Mouse (Mus musculus): Measurements from ENCODE around the gene Eef2k. TPM values are rescaled to one million over a fixed set of nuclear protein-coding genes. Genes with fewer than 3 reads are reported as not detected.

Gene Eef2k
- 33.8 and 36.2 TPM in 2 replicates for polyA plus RNA-seq (2012; rRNA removed)

DNA sequence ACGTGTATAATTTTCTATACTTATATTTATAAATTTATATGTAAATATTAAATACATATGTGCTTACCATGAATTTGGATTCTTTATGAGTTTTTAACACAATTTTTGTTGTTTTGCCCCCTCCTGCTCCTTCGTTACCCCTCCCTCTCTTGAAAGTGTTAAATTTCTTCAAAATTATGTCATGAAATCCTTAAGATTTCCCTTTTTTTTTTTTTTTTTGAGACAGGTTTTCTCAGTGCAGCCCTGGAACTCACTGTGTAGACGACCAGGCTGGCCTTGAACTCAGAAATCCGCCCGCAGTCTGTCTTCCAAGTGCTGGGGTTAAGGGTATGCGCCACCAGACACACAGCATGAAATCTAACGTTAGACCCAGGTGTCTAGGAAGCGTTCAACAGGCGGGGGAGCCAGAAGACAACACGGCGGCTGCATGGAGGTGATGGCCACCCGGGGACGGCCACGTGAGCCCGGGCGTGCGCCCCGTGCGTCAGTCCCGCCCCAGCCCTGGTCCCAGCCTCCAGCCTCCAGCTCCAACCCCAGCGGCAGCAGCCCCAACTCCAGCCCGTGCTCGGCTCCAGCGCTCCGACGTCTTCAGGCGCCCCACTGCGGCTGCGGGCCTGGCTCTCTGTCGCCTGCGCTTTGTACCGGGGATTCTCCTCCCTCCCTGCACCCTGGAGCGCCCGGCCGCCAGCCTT lies at the start of gene Eef2k:
Gene Eef2k, plus strand, starts transcription at position 487 of the 692 bp plus-strand sequence.
- Histone ChIP-seq H3K27ac (ENCODE audit: insufficient read depth, low read length) (peak within 1 kb of the TSS; percentile 83), H3K4me1 (ENCODE audit: control insufficient read depth, insufficient read depth, low read length) (peaks cover 5% of the 10 kb centered on the region), H3K4me3 (ENCODE audit: insufficient read depth, low read length) (peak within 1 kb of the TSS; percentile 65)
- TF ChIP-seq POLR2A (IDR thresholded peaks at IDR 0.05; ENCODE audit: extremely low read depth, insufficient read depth, low read length), result peak; percentile 54
- 0 out of 2 replicates have a peak, but pooled peaks have one; percentile 6 for TF ChIP-seq CTCF (IDR thresholded peaks at IDR 0.05; ENCODE audit: extremely low read depth, insufficient read depth, low read length)

DNA sequence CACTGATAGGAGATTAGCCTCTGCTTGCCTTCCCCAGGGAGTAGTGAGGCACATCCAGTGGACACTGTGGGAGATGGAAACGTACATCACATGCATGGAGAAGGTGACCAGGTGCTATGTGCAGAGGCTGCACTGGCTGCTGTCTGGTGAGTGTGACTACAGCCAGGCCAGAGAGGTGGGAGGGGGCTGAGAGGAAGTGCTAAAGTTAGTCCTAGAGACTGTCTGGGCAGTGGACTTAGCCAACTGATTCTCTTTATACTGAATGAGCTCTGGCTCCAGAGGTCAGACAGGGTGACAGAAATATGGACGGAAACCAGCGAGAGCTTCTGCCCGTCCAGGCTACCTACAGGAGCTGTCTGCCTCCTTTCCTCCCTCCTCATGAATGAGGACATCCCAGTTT lies 47.1 kb upstream of the Eef2k start:
- Histone ChIP-seq H3K4me3 (ENCODE audit: insufficient read depth, low read length) (no peak overlapping the region), H3K4me1 (ENCODE audit: control insufficient read depth, insufficient read depth, low read length) (no peaks in the 10 kb centered on the region), H3K27ac (ENCODE audit: insufficient read depth, low read length) (no peak overlapping the region)
- TF ChIP-seq CTCF (IDR thresholded peaks at IDR 0.05; ENCODE audit: extremely low read depth, insufficient read depth, low read length), result no peak
- no peak for TF ChIP-seq POLR2A (IDR thresholded peaks at IDR 0.05; ENCODE audit: extremely low read depth, insufficient read depth, low read length)

DNA sequence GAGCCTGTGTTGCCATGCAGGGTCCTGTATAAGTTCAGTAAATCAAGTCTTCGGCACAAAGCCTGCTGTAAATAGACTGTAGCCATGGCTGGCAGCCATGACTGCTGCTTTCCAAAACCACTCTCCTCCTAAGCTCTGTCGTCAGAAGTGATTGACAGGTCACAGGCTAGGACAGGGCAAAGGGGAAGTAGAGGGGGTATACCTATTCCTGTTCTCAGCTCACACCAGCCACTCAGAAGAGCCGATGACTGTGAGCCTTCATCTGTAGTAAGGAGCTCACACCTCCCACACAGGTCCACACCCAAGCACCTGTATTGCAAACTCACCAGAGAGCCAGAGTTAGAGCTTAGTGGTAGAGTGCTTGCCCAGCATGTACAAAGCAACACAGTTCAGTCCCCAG lies 46.3 kb upstream of the Eef2k start:
- Histone ChIP-seq H3K4me3 (ENCODE audit: insufficient read depth, low read length) (no peak overlapping the region), H3K4me1 (ENCODE audit: control insufficient read depth, insufficient read depth, low read length) (no peaks in the 10 kb centered on the region), H3K27ac (ENCODE audit: insufficient read depth, low read length) (no peak overlapping the region)
- TF ChIP-seq POLR2A (IDR thresholded peaks at IDR 0.05; ENCODE audit: extremely low read depth, insufficient read depth, low read length), result no peak
- no peak for TF ChIP-seq CTCF (IDR thresholded peaks at IDR 0.05; ENCODE audit: extremely low read depth, insufficient read depth, low read length)

DNA sequence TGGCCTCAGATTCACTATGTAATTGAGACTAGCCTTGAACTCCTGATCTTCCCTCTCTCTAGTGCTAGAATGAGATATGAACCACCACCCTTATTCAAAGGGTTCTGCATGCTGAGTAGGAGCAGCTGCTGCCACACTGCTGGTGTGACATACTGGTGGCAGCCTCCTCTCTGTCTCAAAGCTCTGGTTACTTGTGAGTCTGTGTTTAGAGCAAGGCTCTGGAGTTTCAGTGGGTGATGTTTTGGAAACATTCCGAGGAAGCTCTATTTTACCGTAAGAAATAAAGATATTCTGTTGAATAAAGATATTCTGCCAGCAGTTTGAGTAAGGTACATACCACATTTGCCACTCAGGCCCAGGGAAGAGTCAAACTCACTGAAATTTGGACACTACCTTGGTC lies 39.4 kb upstream of the Eef2k start:
- Histone ChIP-seq H3K4me1 (ENCODE audit: control insufficient read depth, insufficient read depth, low read length) (no peaks in the 10 kb centered on the region), H3K27ac (ENCODE audit: insufficient read depth, low read length) (no peak overlapping the region), H3K4me3 (ENCODE audit: insufficient read depth, low read length) (no peak overlapping the region)
- TF ChIP-seq POLR2A (IDR thresholded peaks at IDR 0.05; ENCODE audit: extremely low read depth, insufficient read depth, low read length) (no peak), CTCF (IDR thresholded peaks at IDR 0.05; ENCODE audit: extremely low read depth, insufficient read depth, low read length) (no peak)

DNA sequence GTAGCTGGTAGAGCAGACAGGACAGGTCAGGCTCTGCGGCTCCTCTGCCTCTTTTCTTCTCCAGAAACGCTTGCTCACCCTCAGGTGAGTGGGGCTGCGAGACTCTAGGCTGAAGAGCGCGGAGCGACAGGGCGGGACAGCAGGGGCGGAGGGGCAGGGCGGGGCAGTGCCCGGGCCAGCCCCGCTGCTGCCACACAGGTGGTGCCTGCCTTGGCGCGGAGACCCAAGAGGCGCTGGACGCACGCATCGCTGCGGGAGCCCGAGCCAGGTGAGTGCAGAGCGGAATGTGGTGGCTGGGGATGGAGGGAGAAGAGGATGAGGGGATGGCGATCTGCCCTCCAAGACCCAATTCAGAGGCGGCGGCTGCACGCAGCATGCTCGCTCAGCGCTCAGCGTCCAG lies 32.9 kb upstream of the Eef2k start:
- Histone ChIP-seq H3K4me3 (ENCODE audit: insufficient read depth, low read length) (no peak overlapping the region), H3K27ac (ENCODE audit: insufficient read depth, low read length) (no peak overlapping the region), H3K4me1 (ENCODE audit: control insufficient read depth, insufficient read depth, low read length) (no peaks in the 10 kb centered on the region)
- TF ChIP-seq CTCF (IDR thresholded peaks at IDR 0.05; ENCODE audit: extremely low read depth, insufficient read depth, low read length) (no peak), POLR2A (IDR thresholded peaks at IDR 0.05; ENCODE audit: extremely low read depth, insufficient read depth, low read length) (no peak)

DNA sequence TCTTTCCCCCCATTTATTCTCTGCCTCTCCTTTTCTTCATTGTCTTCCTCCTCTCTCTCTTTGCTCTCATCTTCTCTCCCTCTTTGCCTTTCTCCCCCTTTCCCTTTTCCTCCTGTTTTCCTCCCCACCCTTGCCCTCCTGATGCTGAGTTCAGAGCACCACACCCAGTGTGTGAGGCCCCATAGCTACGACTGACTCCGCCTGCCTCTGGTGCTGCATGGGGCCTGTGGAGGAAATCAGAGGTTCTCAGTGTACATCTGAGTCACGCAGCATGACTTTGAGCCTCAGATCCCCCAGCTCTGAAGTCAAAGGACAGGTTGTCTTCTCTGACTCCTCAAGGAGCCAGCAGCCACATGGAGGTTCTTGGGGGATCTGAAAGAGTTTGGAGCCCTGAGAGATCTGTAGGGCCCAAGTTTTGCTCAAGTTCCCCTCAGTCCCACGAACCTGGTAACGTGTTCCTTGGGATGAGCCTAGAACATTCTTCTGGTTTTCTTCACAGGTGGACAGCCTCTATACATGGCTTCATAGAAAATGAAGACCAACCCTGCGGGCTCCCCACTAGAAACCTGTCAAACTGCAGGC lies 30.7 kb upstream of the Eef2k start, which contains the start of gene Gm5737:
Gene Gm5737, plus strand, starts transcription at position 532 of the 582 bp plus-strand sequence.
- H3K4me1 ChIP-seq (ENCODE audit: control insufficient read depth, insufficient read depth, low read length), result no peaks in the 10 kb centered on the region

DNA sequence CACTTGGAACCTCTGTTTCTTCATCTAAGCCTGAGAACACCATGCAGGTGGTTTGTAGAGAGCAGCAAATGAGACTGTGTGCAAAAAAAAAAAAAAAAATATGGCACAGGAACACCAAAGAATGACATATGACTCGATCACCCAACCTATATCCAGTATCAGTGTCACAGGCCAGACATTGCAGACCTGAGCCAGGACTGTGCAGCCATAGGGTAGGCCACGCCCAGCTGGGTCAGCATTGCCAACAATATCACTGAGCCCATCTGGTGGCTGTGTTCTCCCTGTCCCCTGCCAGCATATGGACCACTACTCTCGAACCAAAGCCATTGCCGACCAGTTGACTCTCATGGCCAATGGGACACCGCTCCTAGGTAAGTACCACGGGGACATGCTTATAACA lies 25.1 kb upstream of the Eef2k start:
- no peak for TF ChIP-seq POLR2A (IDR thresholded peaks at IDR 0.05; ENCODE audit: extremely low read depth, insufficient read depth, low read length)
- TF ChIP-seq CTCF (IDR thresholded peaks at IDR 0.05; ENCODE audit: extremely low read depth, insufficient read depth, low read length), result no peak
- Histone ChIP-seq H3K27ac (ENCODE audit: insufficient read depth, low read length) (no peak overlapping the region), H3K4me3 (ENCODE audit: insufficient read depth, low read length) (no peak overlapping the region), H3K4me1 (ENCODE audit: control insufficient read depth, insufficient read depth, low read length) (no peaks in the 10 kb centered on the region)

More for the DNA sequence above, 30.7 kb upstream of the Eef2k start, which contains the start of gene Gm5737:
- H3K4me3 ChIP-seq (ENCODE audit: insufficient read depth, low read length), result no peak within 1 kb of the TSS
- no peak within 1 kb of the TSS for H3K27ac ChIP-seq (ENCODE audit: insufficient read depth, low read length)
- TF ChIP-seq POLR2A (IDR thresholded peaks at IDR 0.05; ENCODE audit: extremely low read depth, insufficient read depth, low read length), result no peak
- TF ChIP-seq CTCF (IDR thresholded peaks at IDR 0.05; ENCODE audit: extremely low read depth, insufficient read depth, low read length), result no peak

DNA sequence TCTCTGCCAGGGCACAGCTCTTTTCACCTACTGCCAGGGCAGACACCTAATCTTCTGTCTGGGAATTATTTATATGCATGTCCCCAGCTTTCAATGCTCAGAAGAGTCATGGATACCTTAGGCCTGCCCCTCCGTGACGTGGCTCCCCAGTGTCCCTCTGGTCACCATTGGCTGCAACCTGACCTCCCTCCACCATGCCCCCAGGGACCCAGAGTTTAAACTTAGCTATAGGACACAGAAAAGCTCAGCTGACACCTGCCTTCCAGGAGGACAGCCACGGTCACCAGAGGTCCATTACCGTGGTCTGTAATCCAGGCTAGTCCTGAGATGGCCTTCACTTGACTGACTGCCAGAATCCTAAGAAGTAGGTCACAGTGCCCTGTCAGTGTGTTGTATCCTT lies 23.2 kb upstream of the Eef2k start:
- Histone ChIP-seq H3K4me1 (ENCODE audit: control insufficient read depth, insufficient read depth, low read length) (no peaks in the 10 kb centered on the region), H3K4me3 (ENCODE audit: insufficient read depth, low read length) (no peak overlapping the region), H3K27ac (ENCODE audit: insufficient read depth, low read length) (no peak overlapping the region)
- TF ChIP-seq POLR2A (IDR thresholded peaks at IDR 0.05; ENCODE audit: extremely low read depth, insufficient read depth, low read length), result no peak
- TF ChIP-seq CTCF (IDR thresholded peaks at IDR 0.05; ENCODE audit: extremely low read depth, insufficient read depth, low read length), result no peak

DNA sequence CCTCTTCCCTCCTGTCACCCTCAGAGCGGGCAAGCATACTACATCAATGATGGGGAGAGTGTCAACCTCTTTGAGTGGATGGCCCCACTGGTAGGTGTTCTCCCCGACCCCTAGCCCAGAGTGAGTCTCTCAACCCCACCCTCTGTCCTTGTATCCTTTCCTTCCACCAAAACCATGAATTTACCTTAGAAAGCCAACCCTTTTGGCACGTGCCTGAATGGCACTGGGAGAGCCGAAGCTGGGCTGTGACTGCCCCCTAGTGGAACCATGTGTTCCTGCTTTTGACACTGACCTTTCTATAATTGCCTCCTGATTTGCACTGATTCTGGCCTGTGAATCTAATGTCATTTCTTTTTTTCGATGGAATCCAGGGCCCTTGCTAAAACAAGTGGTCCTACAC lies 19.4 kb upstream of the Eef2k start:
- TF ChIP-seq POLR2A (IDR thresholded peaks at IDR 0.05; ENCODE audit: extremely low read depth, insufficient read depth, low read length) (no peak), CTCF (IDR thresholded peaks at IDR 0.05; ENCODE audit: extremely low read depth, insufficient read depth, low read length) (peak; percentile 85)
- Histone ChIP-seq H3K27ac (ENCODE audit: insufficient read depth, low read length) (no peak overlapping the region), H3K4me1 (ENCODE audit: control insufficient read depth, insufficient read depth, low read length) (peaks cover 4% of the 10 kb centered on the region), H3K4me3 (ENCODE audit: insufficient read depth, low read length) (no peak overlapping the region)

DNA sequence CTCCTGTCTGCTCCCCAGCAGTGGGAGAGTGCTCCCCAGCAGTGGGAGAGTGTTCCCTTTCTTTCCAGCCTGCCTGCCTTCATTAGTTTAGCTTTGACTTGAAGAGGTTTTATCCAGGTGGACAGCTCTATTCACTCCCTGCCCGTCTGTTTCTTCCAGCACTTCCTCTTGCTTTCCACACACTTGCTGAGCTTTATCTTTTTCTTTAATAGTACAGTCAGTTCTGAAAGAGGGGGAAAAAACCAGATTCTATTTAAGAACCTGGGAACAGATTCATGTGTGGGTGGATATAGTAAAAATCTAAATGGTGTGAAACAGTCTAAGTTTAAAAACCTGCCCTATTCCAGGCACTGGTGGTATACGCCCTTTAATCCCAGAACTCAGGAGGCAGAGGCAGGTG lies 17.5 kb upstream of the Eef2k start:
- no peak overlapping the region for H3K4me3 ChIP-seq (ENCODE audit: insufficient read depth, low read length)
- peaks cover 4% of the 10 kb centered on the region for H3K4me1 ChIP-seq (ENCODE audit: control insufficient read depth, insufficient read depth, low read length)
- TF ChIP-seq POLR2A (IDR thresholded peaks at IDR 0.05; ENCODE audit: extremely low read depth, insufficient read depth, low read length), result no peak
- no peak for TF ChIP-seq CTCF (IDR thresholded peaks at IDR 0.05; ENCODE audit: extremely low read depth, insufficient read depth, low read length)
- H3K27ac ChIP-seq (ENCODE audit: insufficient read depth, low read length), result peak overlapping the region; percentile 28; the same call in 1 of the 2 replicates

All from cortical plate, adult 2 months (tissue).